Mouse (Mus musculus) liver, adult 2 months (tissue): ENCODE data around the gene Mturn.

Source experiments
- CTCF ChIP-seq: fragments of 200-500 bp; IDR thresholded peaks from 2 replicates; pipeline ENCODE4 v1.5.1; 2011; ENCODE audit warnings: low read depth, low read length, control low read depth
- POLR2A ChIP-seq: fragments of 200-500 bp; IDR thresholded peaks from 2 replicates; pipeline ENCODE4 v1.6.1; 2011; ENCODE audit warnings: low read length, control low read depth; ENCODE audit not compliant: insufficient read depth; ENCODE audit errors: extremely low read depth

- TF ChIP-seq CTCF = no peak
- no peak for TF ChIP-seq POLR2A
Measured at GRCm38 (mm10) chr6:54657861-54658260, 23.6 kb upstream of the Mturn start.
